Comparison of ENCODE assay signal across 15 mouse cellular contexts in the genomic region with DNA sequence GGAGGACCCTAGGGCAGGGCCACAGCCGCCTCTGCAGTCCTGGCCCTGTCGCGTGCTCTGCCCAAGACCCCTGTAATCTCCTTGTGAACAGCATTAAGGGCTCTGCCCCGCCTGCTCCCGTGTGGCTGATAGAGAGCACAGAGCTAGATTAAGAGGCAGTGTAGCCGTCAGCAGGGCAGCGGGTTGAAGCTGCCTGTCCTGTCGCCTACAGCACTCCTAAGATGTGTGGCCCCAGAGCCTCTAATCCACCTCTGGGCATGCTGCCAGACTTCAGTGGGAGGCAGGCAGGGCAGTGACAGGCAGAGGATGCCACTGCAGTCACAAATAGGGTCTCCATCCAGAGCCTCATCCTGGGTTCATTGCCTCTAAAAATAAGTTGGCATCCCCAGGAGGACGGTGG. TPM values are rescaled to one million over a fixed set of nuclear protein-coding genes. Genes with fewer than 3 reads are reported as not detected.
DNase-seq lines count a peak whose midpoint lies in the region; ATAC-seq lines count a peak whose summit lies in the region.
"Had no signal": no experiment of that assay in that cellular context is flagged by ENCODE, and none has a peak within 500 bp of the region (broad histone marks: within the 10 kb centered on the region; RNA-seq: fewer than 3 reads in every experiment).

No protein-coding gene starts in this region.

- H3K9me3 ChIP-seq in heart, embryonic 16.5 days (replicated peaks; ENCODE audit: control insufficient read depth, low read length) = no peaks in the 10 kb centered on the region
- H3K9me3 ChIP-seq: G1E; limb, embryonic 12.5 days had no signal

- H3K4me3 ChIP-seq in heart, embryonic 16.5 days (ENCODE audit: low read length) = no peak overlapping the region
- H3K4me3 ChIP-seq: limb, embryonic 12.5 days; myocyte had no signal

- peak; percentile 62 for DNase-seq in cerebellum, adult 9-11 months
- no peak for DNase-seq in heart, postnatal 36 days
- peak; percentile 71 for DNase-seq in MN1 (ENCODE audit: low spot score)
- no peak for DNase-seq in thymus, postnatal 36 days
- DNase-seq in ovary, adult 18-20 months (ENCODE audit: low spot score) = no peak
- DNase-seq: kidney, adult 2 months; layer of hippocampus, adult 9-11 months; right cerebral cortex, adult 18-20 months had no signal

- 28% methylated on average over 9 of the region's 9 CpGs for WGBS in heart, embryonic 16.5 days

- no peak overlapping the region for H3K9ac ChIP-seq in heart, embryonic 16.5 days (ENCODE audit: low read length)
- H3K9ac ChIP-seq: limb, embryonic 12.5 days had no signal

- peaks cover 18% of the 10 kb centered on the region for H3K4me1 ChIP-seq in heart, embryonic 16.5 days (ENCODE audit: control insufficient read depth, insufficient read depth, low read length)

- intact Hi-C loops in heart, postnatal 36 days (cut with DNase I) = no loop called here

- ATAC-seq in cerebellum, adult (ENCODE audit: insufficient number of reproducible peaks, low FRiP score, low TSS enrichment) = no peak
- ATAC-seq in heart, embryonic 16.5 days (replicated peaks; ENCODE audit: extremely low read depth, insufficient read depth, low FRiP score) = peak; percentile 77
- ATAC-seq in erythroid progenitor cell, adult 5-6 weeks (replicated peaks; ENCODE audit: low FRiP score, poor library complexity, severe bottlenecking) = 0 out of 2 replicates have a peak, but pooled peaks have one; percentile 2
- ATAC-seq: lung, postnatal 0 days had no signal

- peaks cover 59% of the 10 kb centered on the region for H3K36me3 ChIP-seq in heart, embryonic 16.5 days (ENCODE audit: control insufficient read depth, insufficient read depth)

- H3K4me2 ChIP-seq in heart, embryonic 16.5 days (ENCODE audit: low read depth, low read length) = no peak overlapping the region
- H3K4me2 ChIP-seq: limb, embryonic 12.5 days had no signal

- no peaks in the 10 kb centered on the region for H3K27me3 ChIP-seq in heart, embryonic 16.5 days (ENCODE audit: control insufficient read depth, insufficient read depth, low read length)
- H3K27me3 ChIP-seq: limb, embryonic 12.5 days had no signal

- peak overlapping the region; percentile 77 for H3K27ac ChIP-seq in heart, embryonic 16.5 days (ENCODE audit: low read length)
- H3K27ac ChIP-seq: limb, embryonic 12.5 days had no signal

RNA-seq across cellular contexts. Expression of gene Ndufs7, which starts 6.8 kb away (rescaled TPM):
- 596 and 743 TPM in 2 replicates for polyA plus RNA-seq in heart, embryonic 16.5 days (2015; fragmentation: Nextera tagmentation; extraction: Ambion mirVana)
- total RNA-seq in heart, postnatal 36 days (2021) = 100 to 1,000 TPM; 962 to 997 TPM
- total RNA-seq in erythroid progenitor cell, adult 5-6 weeks (2015; ENCODE audit: low replicate concordance) = 87.6 and 109 TPM in 2 replicates
- 43.9 and 66.0 TPM in 2 replicates for total RNA-seq in erythroid progenitor cell, adult 5-6 weeks (2017; ENCODE audit: low replicate concordance)

RNA-seq across cellular contexts. Expression of gene Mum1, which starts 15.9 kb away (rescaled TPM):
- 31.9 and 40.1 TPM in 2 replicates for polyA plus RNA-seq in heart, embryonic 16.5 days (2015; fragmentation: Nextera tagmentation; extraction: Ambion mirVana)
- total RNA-seq in heart, postnatal 36 days (2021) = 10 to 100 TPM; 13.1 to 15.3 TPM
- 26.3 and 59.5 TPM in 2 replicates for total RNA-seq in erythroid progenitor cell, adult 5-6 weeks (2015; ENCODE audit: low replicate concordance)
- 65.3 and 74.2 TPM in 2 replicates for total RNA-seq in erythroid progenitor cell, adult 5-6 weeks (2017; ENCODE audit: low replicate concordance)

RNA-seq across cellular contexts. Expression of gene Gamt, which starts 18.7 kb away (rescaled TPM):
- polyA plus RNA-seq in heart, embryonic 16.5 days (2015; fragmentation: Nextera tagmentation; extraction: Ambion mirVana) = 50.3 and 51.6 TPM in 2 replicates
- 10 to 100 TPM in 1 of 2 experiments, 1 to 10 TPM in 1; 8.9 to 12.0 TPM for total RNA-seq in heart, postnatal 36 days (2021)
- total RNA-seq in erythroid progenitor cell, adult 5-6 weeks (2015; ENCODE audit: low replicate concordance) = 1.4 TPM in 1 of 2 replicates, not detected in the other
- total RNA-seq in erythroid progenitor cell, adult 5-6 weeks (2017; ENCODE audit: low replicate concordance) = not detected in 2 replicates
- total RNA-seq: G1E had no signal

RNA-seq across cellular contexts. Expression of gene Dazap1, which starts 19.2 kb away (rescaled TPM):
- polyA plus RNA-seq in heart, embryonic 16.5 days (2015; fragmentation: Nextera tagmentation; extraction: Ambion mirVana) = 30.7 and 33.9 TPM in 2 replicates
- total RNA-seq in heart, postnatal 36 days (2021) = 10 to 100 TPM; 57.7 to 58.5 TPM
- total RNA-seq in erythroid progenitor cell, adult 5-6 weeks (2015; ENCODE audit: low replicate concordance) = 35.6 and 83.6 TPM in 2 replicates
- 72.0 and 102 TPM in 2 replicates for total RNA-seq in erythroid progenitor cell, adult 5-6 weeks (2017; ENCODE audit: low replicate concordance)

RNA-seq across cellular contexts. Expression of gene Rps15, which starts 50.2 kb away (rescaled TPM):
- polyA plus RNA-seq in heart, embryonic 16.5 days (2015; fragmentation: Nextera tagmentation; extraction: Ambion mirVana) = 536 and 549 TPM in 2 replicates
- total RNA-seq in heart, postnatal 36 days (2021) = 100 to 1,000 TPM; 748 to 777 TPM
- 689 and 862 TPM in 2 replicates for total RNA-seq in erythroid progenitor cell, adult 5-6 weeks (2015; ENCODE audit: low replicate concordance)
- total RNA-seq in erythroid progenitor cell, adult 5-6 weeks (2017; ENCODE audit: low replicate concordance) = 557 and 668 TPM in 2 replicates

Comparison
In these comparisons a context has a peak if more than half of its experiments do, and no peak if none do; other contexts are left out.
1. DNase-seq: peak in cerebellum, adult 9-11 months (single experiment) and MN1 (single experiment); none in heart, postnatal 36 days (0 of 2), thymus, postnatal 36 days (0 of 2) and ovary, adult 18-20 months (single experiment).
2. RNA of gene Ndufs7, which starts 6.8 kb away (total RNA-seq): 962 to 997 TPM in heart, postnatal 36 days; 43.9 to 109 TPM in erythroid progenitor cell, adult 5-6 weeks; every median in the first group is over 4 times any median in the second.
3. RNA of gene Gamt, which starts 18.7 kb away (total RNA-seq): 8.9 to 12.0 TPM in heart, postnatal 36 days; 1.4 TPM in erythroid progenitor cell, adult 5-6 weeks; every median in the first group is over 4 times any median in the second.